Comparison of ENCODE assay signal across 8 mouse cellular contexts in genomic region chr6:97486813-97487361, GRCm38 (mm10).
DNase-seq lines count a peak whose midpoint lies in the region; ATAC-seq lines count a peak whose summit lies in the region.

No protein-coding gene starts in this region.

- intact Hi-C loops in heart, postnatal 25 days (cut with DNase I): loop anchor here (5.0 kb wide), 1 partner anchor 65 kb away; no protein-coding TSS in a partner anchor

- WGBS in forebrain, embryonic 12.5 days: 21% methylated on average over 11 of the region's 11 CpGs
- 8% methylated on average over 11 of the region's 11 CpGs for WGBS in intestine, embryonic 16.5 days
- 22% methylated on average over 11 of the region's 11 CpGs for WGBS in midbrain, embryonic 13.5 days

- peak; percentile 45 to 63 for DNase-seq in heart, adult 18-20 months
- no peak for DNase-seq in heart, postnatal 25 days (ENCODE audit: low spot score)
- DNase-seq in urinary bladder, adult 18-20 months (ENCODE audit: low spot score in 2 of 2): no peak
- no peak for DNase-seq in frontal cortex, adult 2 months (ENCODE audit: extremely low spot score in 1 of 2, low spot score in 1 of 2)
- DNase-seq in layer of hippocampus, postnatal 10 days (ENCODE audit: low spot score in 2 of 2): no peak

- H3K36me3 ChIP-seq in forebrain, embryonic 12.5 days (replicated peaks): no peaks in the 10 kb centered on the region
- H3K36me3 ChIP-seq in intestine, embryonic 16.5 days (ENCODE audit: control insufficient read depth, insufficient read depth, low read length): no peaks in the 10 kb centered on the region
- no peaks in the 10 kb centered on the region for H3K36me3 ChIP-seq in midbrain, embryonic 13.5 days

- peak overlapping the region; percentile 65 for H3K9ac ChIP-seq in forebrain, embryonic 12.5 days
- H3K9ac ChIP-seq in intestine, embryonic 16.5 days (ENCODE audit: low read depth, low read length): no peak overlapping the region
- H3K9ac ChIP-seq in midbrain, embryonic 13.5 days (replicated peaks): peak overlapping the region; percentile 67

- H3K27ac ChIP-seq in forebrain, embryonic 12.5 days: no peak overlapping the region
- H3K27ac ChIP-seq in intestine, embryonic 16.5 days (ENCODE audit: low read length): no peak overlapping the region
- no peak overlapping the region for H3K27ac ChIP-seq in midbrain, embryonic 13.5 days

- H3K4me3 ChIP-seq in forebrain, embryonic 12.5 days (replicated peaks): peak overlapping the region; percentile 49
- H3K4me3 ChIP-seq in intestine, embryonic 16.5 days (ENCODE audit: low read length): peak overlapping the region; percentile 54
- peak overlapping the region; percentile 50 for H3K4me3 ChIP-seq in midbrain, embryonic 13.5 days (replicated peaks)

- no peaks in the 10 kb centered on the region for H3K9me3 ChIP-seq in forebrain, embryonic 12.5 days
- H3K9me3 ChIP-seq in intestine, embryonic 16.5 days (ENCODE audit: control insufficient read depth, low read length): no peaks in the 10 kb centered on the region
- H3K9me3 ChIP-seq in midbrain, embryonic 13.5 days: no peaks in the 10 kb centered on the region

- H3K4me1 ChIP-seq in forebrain, embryonic 12.5 days: peaks cover 19% of the 10 kb centered on the region
- H3K4me1 ChIP-seq in intestine, embryonic 16.5 days (ENCODE audit: control insufficient read depth, insufficient read depth, low read length): peaks cover 12% of the 10 kb centered on the region
- H3K4me1 ChIP-seq in midbrain, embryonic 13.5 days (replicated peaks): peaks cover 28% of the 10 kb centered on the region

- H3K27me3 ChIP-seq in forebrain, embryonic 12.5 days: peaks cover 36% of the 10 kb centered on the region
- peaks cover 3% of the 10 kb centered on the region; the same call in 1 of the 2 replicates for H3K27me3 ChIP-seq in intestine, embryonic 16.5 days (replicated peaks; ENCODE audit: control insufficient read depth, insufficient read depth, low read length)
- H3K27me3 ChIP-seq in midbrain, embryonic 13.5 days: peaks cover 18% of the 10 kb centered on the region

- no peak for ATAC-seq in forebrain, embryonic 12.5 days (ENCODE audit: low FRiP score)
- ATAC-seq in intestine, embryonic 16.5 days: no peak
- no peak for ATAC-seq in midbrain, embryonic 13.5 days

- peak overlapping the region; percentile 99 for H3K4me2 ChIP-seq in forebrain, embryonic 12.5 days
- peak overlapping the region; percentile 97 for H3K4me2 ChIP-seq in intestine, embryonic 16.5 days (ENCODE audit: low read depth, low read length)
- peak overlapping the region; percentile 96 for H3K4me2 ChIP-seq in midbrain, embryonic 13.5 days (replicated peaks)

Comparison
In these comparisons a context has a peak if more than half of its experiments do, and no peak if none do; other contexts are left out.
1. DNase-seq: peak in heart, adult 18-20 months (2 of 2); none in heart, postnatal 25 days (single experiment), urinary bladder, adult 18-20 months (0 of 2), frontal cortex, adult 2 months (0 of 2) and layer of hippocampus, postnatal 10 days (0 of 2).
2. Peak in every context shown above with its lines, with median percentiles within 50 percentile points of each other: H3K4me2 ChIP-seq and H3K4me3 ChIP-seq.